Mouse (Mus musculus): Measurements from ENCODE around the gene Dhcr24.

Gene Dhcr24

GRCm38 (mm10) chr4:106560846-106561781 lies at the start of gene Dhcr24:
Dhcr24 (plus strand) TSS chr4:106561038.
- peak; percentile 68 for DNase-seq (ENCODE audit: extremely low read depth, low read depth)

- no peak for DNase-seq (ENCODE audit: extremely low read depth, low read depth)
Measured at GRCm38 (mm10) chr4:106514606-106515005, 46.2 kb upstream of the Dhcr24 start.

GRCm38 (mm10) chr4:106522547-106522946 lies 38.3 kb upstream of the Dhcr24 start:
- DNase-seq (ENCODE audit: extremely low read depth, low read depth), result no peak

- peak; percentile 26 for DNase-seq (ENCODE audit: extremely low read depth, low read depth)
Measured at GRCm38 (mm10) chr4:106524131-106524530, 36.7 kb upstream of the Dhcr24 start.

- no peak for DNase-seq (ENCODE audit: extremely low read depth, low read depth)
Measured at GRCm38 (mm10) chr4:106525001-106525400, 35.8 kb upstream of the Dhcr24 start.

GRCm38 (mm10) chr4:106527856-106528547 lies 32.8 kb upstream of the Dhcr24 start:
- DNase-seq (ENCODE audit: extremely low read depth, low read depth), result no peak

GRCm38 (mm10) chr4:106529375-106530112 lies 31.3 kb upstream of the Dhcr24 start:
- peak; percentile 84 for DNase-seq (ENCODE audit: extremely low read depth, low read depth)

GRCm38 (mm10) chr4:106530113-106530482 lies 30.7 kb upstream of the Dhcr24 start:
- no peak for DNase-seq (ENCODE audit: extremely low read depth, low read depth)

- no peak for DNase-seq (ENCODE audit: extremely low read depth, low read depth)
Measured at GRCm38 (mm10) chr4:106533421-106534080, 27.3 kb upstream of the Dhcr24 start.

- DNase-seq (ENCODE audit: extremely low read depth, low read depth), result no peak
Measured at GRCm38 (mm10) chr4:106534256-106534655, 26.6 kb upstream of the Dhcr24 start.

- DNase-seq (ENCODE audit: extremely low read depth, low read depth), result no peak
Measured at GRCm38 (mm10) chr4:106539756-106540155, 21.1 kb upstream of the Dhcr24 start.

- DNase-seq (ENCODE audit: extremely low read depth, low read depth), result no peak
Measured at GRCm38 (mm10) chr4:106541491-106541890, 19.3 kb upstream of the Dhcr24 start.

GRCm38 (mm10) chr4:106542211-106542610 lies 18.6 kb upstream of the Dhcr24 start:
- no peak for DNase-seq (ENCODE audit: extremely low read depth, low read depth)

- DNase-seq (ENCODE audit: extremely low read depth, low read depth), result no peak
Measured at GRCm38 (mm10) chr4:106545817-106546373, 14.9 kb upstream of the Dhcr24 start.

- DNase-seq (ENCODE audit: extremely low read depth, low read depth), result no peak
Measured at GRCm38 (mm10) chr4:106546896-106547295, 13.9 kb upstream of the Dhcr24 start.

- DNase-seq (ENCODE audit: extremely low read depth, low read depth), result no peak
Measured at GRCm38 (mm10) chr4:106548113-106548512, 12.7 kb upstream of the Dhcr24 start.

GRCm38 (mm10) chr4:106550516-106551166 lies 10.2 kb upstream of the Dhcr24 start:
- no peak for DNase-seq (ENCODE audit: extremely low read depth, low read depth)

GRCm38 (mm10) chr4:106557262-106557661 lies 3.6 kb upstream of the Dhcr24 start:
- no peak for DNase-seq (ENCODE audit: extremely low read depth, low read depth)

GRCm38 (mm10) chr4:106557978-106558377 lies 2.9 kb upstream of the Dhcr24 start:
- DNase-seq (ENCODE audit: extremely low read depth, low read depth), result no peak

All from MEL-GATA-1-ER (cell line).